Mouse (Mus musculus): ENCODE measurements around the gene Clasrp. TPM values are rescaled to one million over a fixed set of nuclear protein-coding genes. Genes with fewer than 3 reads are reported as not detected.

The Clasrp gene
- total and polyA plus RNA-seq, 3 experiments: 34.2 to 153 (median 41.4) TPM

- Histone ChIP-seq H3K4me3 (ENCODE audit: low read depth, low read length) (no peak overlapping the region), H3K9me3 (replicated peaks) (no peaks in the 10 kb centered on the region), H3K4me1 (ENCODE audit: insufficient read depth, low read depth, low read length) (peaks cover 21% of the 10 kb centered on the region), H3K27me3 (ENCODE audit: insufficient read depth, low read length) (no peaks in the 10 kb centered on the region), H3K36me3 (replicated peaks) (peaks cover 91% of the 10 kb centered on the region)
- TF ChIP-seq TAL1 (conservative IDR thresholded peaks at IDR 0.05; ENCODE audit: low read depth, low read length) (no peak), GATA2 (IDR thresholded peaks at IDR 0.05; ENCODE audit: borderline replicate concordance, low read depth, low read length) (no peak), CTCF (IDR thresholded peaks at IDR 0.05; ENCODE audit: low read depth, low read length) (no peak), GATA1 (IDR thresholded peaks at IDR 0.05; ENCODE audit: borderline replicate concordance, low read length) (no peak), POLR2AphosphoS5 (IDR thresholded peaks at IDR 0.05; ENCODE audit: insufficient replicate concordance, low read depth, low read length) (no peak)
- DNase-seq (ENCODE audit: low spot score) (no peak), ATAC-seq (ENCODE audit: extremely low read depth, insufficient number of reproducible peaks, low FRiP score, poor library complexity, severe bottlenecking) (no peak)
Measured at GRCm38 (mm10) chr7:19547344-19547969, 56.8 kb downstream of the Clasrp start.

- DNase-seq (ENCODE audit: low spot score): no peak
- TF ChIP-seq POLR2AphosphoS5 (IDR thresholded peaks at IDR 0.05; ENCODE audit: insufficient replicate concordance, low read depth, low read length) (no peak), GATA1 (IDR thresholded peaks at IDR 0.05; ENCODE audit: borderline replicate concordance, low read length) (no peak), GATA2 (IDR thresholded peaks at IDR 0.05; ENCODE audit: borderline replicate concordance, low read depth, low read length) (no peak), TAL1 (conservative IDR thresholded peaks at IDR 0.05; ENCODE audit: low read depth, low read length) (no peak), CTCF (IDR thresholded peaks at IDR 0.05; ENCODE audit: low read depth, low read length) (no peak)
- Histone ChIP-seq H3K9me3 (replicated peaks) (no peaks in the 10 kb centered on the region), H3K4me1 (ENCODE audit: insufficient read depth, low read depth, low read length) (peaks cover 18% of the 10 kb centered on the region), H3K27me3 (ENCODE audit: insufficient read depth, low read length) (no peaks in the 10 kb centered on the region), H3K4me3 (ENCODE audit: low read depth, low read length) (no peak overlapping the region), H3K36me3 (replicated peaks) (peaks cover 91% of the 10 kb centered on the region)
- ATAC-seq (ENCODE audit: extremely low read depth, insufficient number of reproducible peaks, low FRiP score, poor library complexity, severe bottlenecking): no peak
Measured at GRCm38 (mm10) chr7:19546007-19546406, 58.3 kb downstream of the Clasrp start.

DNA sequence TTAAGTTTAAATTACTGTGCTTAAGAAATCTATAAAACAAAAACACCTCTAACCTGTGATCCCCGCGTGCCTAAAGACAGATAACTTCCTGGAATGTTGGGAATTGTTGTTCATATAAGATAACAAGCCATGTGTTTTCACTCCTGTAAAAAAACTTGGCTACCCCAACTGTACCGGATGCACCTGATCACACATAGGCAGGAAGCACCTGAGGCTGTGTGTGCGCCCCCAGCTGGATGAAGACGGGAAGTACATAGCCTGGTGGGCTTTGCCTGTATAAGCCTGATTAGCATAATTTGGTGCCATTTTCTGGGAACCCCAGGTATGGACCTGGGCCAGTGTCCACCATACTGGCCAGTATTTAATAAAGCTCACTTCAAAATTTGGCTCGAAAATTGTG, 60.7 kb downstream of the Clasrp start:
- no peak for DNase-seq (ENCODE audit: low spot score)
- H3K4me1 ChIP-seq (ENCODE audit: insufficient read depth, low read depth, low read length): peaks cover 18% of the 10 kb centered on the region
- TF ChIP-seq GATA2 (IDR thresholded peaks at IDR 0.05; ENCODE audit: borderline replicate concordance, low read depth, low read length) (no peak), CTCF (IDR thresholded peaks at IDR 0.05; ENCODE audit: low read depth, low read length) (peak; percentile 51)
- peaks cover 12% of the 10 kb centered on the region; the same call in 1 of the 2 replicates for H3K9me3 ChIP-seq (replicated peaks)
- ATAC-seq (ENCODE audit: extremely low read depth, insufficient number of reproducible peaks, low FRiP score, poor library complexity, severe bottlenecking): no peak
- H3K27me3 ChIP-seq (ENCODE audit: insufficient read depth, low read length): no peaks in the 10 kb centered on the region
- peaks cover 88% of the 10 kb centered on the region for H3K36me3 ChIP-seq (replicated peaks)
- H3K4me3 ChIP-seq (ENCODE audit: low read depth, low read length): no peak overlapping the region

DNA sequence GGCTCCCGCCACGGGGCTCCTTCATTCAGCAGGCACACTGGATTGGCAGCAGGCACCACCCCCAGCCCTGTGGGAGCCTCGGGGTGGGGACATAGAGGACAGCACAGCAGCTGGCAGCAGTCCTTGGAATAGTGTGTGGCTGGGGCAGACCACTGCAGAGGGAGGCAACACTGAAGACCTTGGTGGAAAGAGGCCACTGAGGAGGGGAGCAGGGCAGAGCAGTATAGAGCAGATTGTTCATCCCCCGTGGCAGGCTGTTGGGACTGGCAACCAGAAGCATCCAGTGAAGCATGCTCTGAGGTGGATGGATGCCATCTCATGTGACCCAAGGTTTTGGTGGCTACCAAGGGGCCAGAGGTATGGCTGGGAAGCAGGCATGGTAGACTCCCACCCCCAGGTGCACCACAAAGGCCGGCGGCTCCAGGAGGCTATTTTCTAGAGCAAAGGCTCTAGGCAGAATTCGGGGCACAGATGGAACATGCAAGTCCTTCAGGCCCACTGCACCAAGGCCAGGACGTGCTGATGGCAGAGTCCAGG, 62.1 kb downstream of the Clasrp start:
- H3K36me3 ChIP-seq (replicated peaks): peaks cover 87% of the 10 kb centered on the region

DNA sequence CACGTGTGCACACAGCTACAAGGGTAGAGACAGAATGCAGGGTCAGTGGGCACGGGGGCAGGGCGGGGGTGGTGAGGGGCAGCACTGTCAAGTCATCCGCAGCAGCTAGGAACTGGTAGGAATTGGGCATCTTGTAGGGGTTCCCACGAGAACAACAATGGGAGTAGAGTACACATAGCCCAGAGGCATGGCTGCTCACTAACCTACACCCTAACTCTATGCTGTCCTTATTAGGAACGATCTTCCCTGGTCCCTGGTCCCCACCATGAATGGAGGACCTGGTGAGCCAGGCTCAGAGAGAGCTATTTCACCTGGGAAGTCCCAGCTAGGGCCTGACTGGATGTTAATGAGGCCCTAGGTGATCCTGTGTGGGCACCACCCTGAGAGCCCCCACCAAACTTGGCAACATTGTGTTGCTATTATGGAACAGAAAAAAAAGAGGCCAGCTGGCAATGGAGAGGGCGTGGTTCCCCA, 62.6 kb downstream of the Clasrp start:
- no peak overlapping the region for H3K4me3 ChIP-seq (ENCODE audit: low read depth, low read length)
- peaks cover 86% of the 10 kb centered on the region for H3K36me3 ChIP-seq (replicated peaks)
- DNase-seq (ENCODE audit: low spot score) (no peak), ATAC-seq (ENCODE audit: extremely low read depth, insufficient number of reproducible peaks, low FRiP score, poor library complexity, severe bottlenecking) (no peak)
- H3K27me3 ChIP-seq (ENCODE audit: insufficient read depth, low read length): no peaks in the 10 kb centered on the region
- peaks cover 12% of the 10 kb centered on the region; the same call in 1 of the 2 replicates for H3K9me3 ChIP-seq (replicated peaks)
- TF ChIP-seq GATA2 (IDR thresholded peaks at IDR 0.05; ENCODE audit: borderline replicate concordance, low read depth, low read length): no peak
- TF ChIP-seq GATA1 (IDR thresholded peaks at IDR 0.05; ENCODE audit: borderline replicate concordance, low read length): no peak
- TF ChIP-seq CTCF (IDR thresholded peaks at IDR 0.05; ENCODE audit: low read depth, low read length): no peak
- no peak for TF ChIP-seq POLR2AphosphoS5 (IDR thresholded peaks at IDR 0.05; ENCODE audit: insufficient replicate concordance, low read depth, low read length)
- TF ChIP-seq TAL1 (conservative IDR thresholded peaks at IDR 0.05; ENCODE audit: low read depth, low read length): no peak
- H3K4me1 ChIP-seq (ENCODE audit: insufficient read depth, low read depth, low read length): peaks cover 15% of the 10 kb centered on the region

More for the DNA sequence above, 62.1 kb downstream of the Clasrp start:
- ATAC-seq (ENCODE audit: extremely low read depth, insufficient number of reproducible peaks, low FRiP score, poor library complexity, severe bottlenecking) (no peak), DNase-seq (ENCODE audit: low spot score) (no peak)
- Histone ChIP-seq H3K4me1 (ENCODE audit: insufficient read depth, low read depth, low read length) (peaks cover 15% of the 10 kb centered on the region), H3K27me3 (ENCODE audit: insufficient read depth, low read length) (no peaks in the 10 kb centered on the region), H3K4me3 (ENCODE audit: low read depth, low read length) (peak overlapping the region; percentile 14; the same call in 1 of the 2 replicates), H3K9me3 (replicated peaks) (peaks cover 12% of the 10 kb centered on the region; the same call in 1 of the 2 replicates)
- no peak for TF ChIP-seq POLR2AphosphoS5 (IDR thresholded peaks at IDR 0.05; ENCODE audit: insufficient replicate concordance, low read depth, low read length)

GRCm38 (mm10) chr7:19540771-19541566, 63.3 kb downstream of the Clasrp start:
- no peak for TF ChIP-seq TAL1 (conservative IDR thresholded peaks at IDR 0.05; ENCODE audit: low read depth, low read length)
- no peak for TF ChIP-seq CTCF (IDR thresholded peaks at IDR 0.05; ENCODE audit: low read depth, low read length)
- TF ChIP-seq POLR2AphosphoS5 (IDR thresholded peaks at IDR 0.05; ENCODE audit: insufficient replicate concordance, low read depth, low read length): no peak
- no peak for TF ChIP-seq GATA2 (IDR thresholded peaks at IDR 0.05; ENCODE audit: borderline replicate concordance, low read depth, low read length)
- TF ChIP-seq GATA1 (IDR thresholded peaks at IDR 0.05; ENCODE audit: borderline replicate concordance, low read length): no peak
- no peak for ATAC-seq (ENCODE audit: extremely low read depth, insufficient number of reproducible peaks, low FRiP score, poor library complexity, severe bottlenecking)
- no peaks in the 10 kb centered on the region for H3K27me3 ChIP-seq (ENCODE audit: insufficient read depth, low read length)
- H3K9me3 ChIP-seq (replicated peaks): peaks cover 12% of the 10 kb centered on the region; the same call in 1 of the 2 replicates
- no peak for DNase-seq (ENCODE audit: low spot score)
- H3K4me3 ChIP-seq (ENCODE audit: low read depth, low read length): no peak overlapping the region
- peaks cover 15% of the 10 kb centered on the region for H3K4me1 ChIP-seq (ENCODE audit: insufficient read depth, low read depth, low read length)
- H3K36me3 ChIP-seq (replicated peaks): peaks cover 87% of the 10 kb centered on the region

Data from G1E (cell line).